Mouse (Mus musculus): ENCODE results near the gene Tenm4. TPM values are rescaled to one million over a fixed set of nuclear protein-coding genes. Genes with fewer than 3 reads are reported as not detected.

The Tenm4 gene
- total RNA-seq, 2 experiments from 2014 or later: 1.0 to 1.9 TPM

GRCm38 (mm10) chr7:96725603-96726002 lies 554.6 kb downstream of the Tenm4 start:
- DNase-seq (ENCODE audit: low spot score): no peak

GRCm38 (mm10) chr7:96730360-96730759 lies 559.3 kb downstream of the Tenm4 start:
- no peak for DNase-seq (ENCODE audit: low spot score)

- DNase-seq (ENCODE audit: low spot score): no peak
Measured at GRCm38 (mm10) chr7:96731947-96732346, 560.9 kb downstream of the Tenm4 start.

- no peak for DNase-seq (ENCODE audit: low spot score)
Measured at GRCm38 (mm10) chr7:96734315-96735058, 563.4 kb downstream of the Tenm4 start.

GRCm38 (mm10) chr7:96740631-96741030 lies 569.6 kb downstream of the Tenm4 start:
- DNase-seq (ENCODE audit: low spot score): no peak

- DNase-seq (ENCODE audit: low spot score): peak; percentile 46
Measured at GRCm38 (mm10) chr7:96742221-96742620, 571.2 kb downstream of the Tenm4 start.

GRCm38 (mm10) chr7:96745956-96746355 lies 574.9 kb downstream of the Tenm4 start:
- DNase-seq (ENCODE audit: low spot score): no peak

GRCm38 (mm10) chr7:96746706-96747105 lies 575.7 kb downstream of the Tenm4 start:
- DNase-seq (ENCODE audit: low spot score): no peak

- DNase-seq (ENCODE audit: low spot score): no peak
Measured at GRCm38 (mm10) chr7:96748538-96749045, 577.5 kb downstream of the Tenm4 start.

GRCm38 (mm10) chr7:96749753-96750152 lies 578.7 kb downstream of the Tenm4 start:
- peak; percentile 9 for DNase-seq (ENCODE audit: low spot score)

- no peak for DNase-seq (ENCODE audit: low spot score)
Measured at GRCm38 (mm10) chr7:96751236-96751635, 580.2 kb downstream of the Tenm4 start.

- no peak for DNase-seq (ENCODE audit: low spot score)
Measured at GRCm38 (mm10) chr7:96752776-96753175, 581.7 kb downstream of the Tenm4 start.

GRCm38 (mm10) chr7:96753335-96754095 lies 582.5 kb downstream of the Tenm4 start:
- no peak for DNase-seq (ENCODE audit: low spot score)

GRCm38 (mm10) chr7:96754175-96754574 lies 583.1 kb downstream of the Tenm4 start:
- DNase-seq (ENCODE audit: low spot score): no peak

- DNase-seq (ENCODE audit: low spot score): no peak
Measured at GRCm38 (mm10) chr7:96755459-96756094, 584.5 kb downstream of the Tenm4 start.

GRCm38 (mm10) chr7:96756104-96756742 lies 585.2 kb downstream of the Tenm4 start:
- no peak for DNase-seq (ENCODE audit: low spot score)

- DNase-seq (ENCODE audit: low spot score): no peak
Measured at GRCm38 (mm10) chr7:96757067-96757466, 586.0 kb downstream of the Tenm4 start.

- no peak for DNase-seq (ENCODE audit: low spot score)
Measured at GRCm38 (mm10) chr7:96760208-96760607, 589.2 kb downstream of the Tenm4 start.

GRCm38 (mm10) chr7:96761151-96761550 lies 590.1 kb downstream of the Tenm4 start:
- no peak for DNase-seq (ENCODE audit: low spot score)

GRCm38 (mm10) chr7:96765321-96765960 lies 594.4 kb downstream of the Tenm4 start:
- no peak for DNase-seq (ENCODE audit: low spot score)

- DNase-seq (ENCODE audit: low spot score): no peak
Measured at GRCm38 (mm10) chr7:96767090-96767489, 596.0 kb downstream of the Tenm4 start.
